Mouse (Mus musculus) limb, embryonic 13.5 days (tissue): ENCODE results near the gene Rrp1. TPM values are rescaled to one million over a fixed set of nuclear protein-coding genes. Genes with fewer than 3 reads are reported as not detected.
"Not testable (repeated sequence)": the region's sequence is repeated elsewhere in the genome, so short reads cannot be mapped to it uniquely, and the experiment has no call there.

Experiments
- ATAC-seq: fragments of 200-750 bp; cut with Nextera tagmentation; 2 replicates; pipeline ENCODE4 v1.8.0; 2017; ENCODE audit warnings: low read depth, moderate number of reproducible peaks, moderate TSS enrichment; ENCODE audit not compliant: low FRiP score
- H3K27ac ChIP-seq: fragments of 300-500 bp; sonication (generic); 2 replicates; pipeline ENCODE4 v1.5.1; 2015; ENCODE audit warnings: inconsistent platforms, mild to moderate bottlenecking, moderate library complexity
- H3K27me3 ChIP-seq: fragments of 300-500 bp; sonication (generic); 2 replicates; pipeline ENCODE4 v1.6.1; 2015; ENCODE audit warnings: mild to moderate bottlenecking, inconsistent platforms
- H3K36me3 ChIP-seq: fragments of 300-500 bp; sonication (generic); 2 replicates; pipeline ENCODE4 v1.6.1; 2015; ENCODE audit warnings: inconsistent platforms, mild to moderate bottlenecking, moderate library complexity
- H3K4me1 ChIP-seq: fragments of 300-500 bp; sonication (generic); 2 replicates; pipeline ENCODE4 v1.6.1; 2015; ENCODE audit warnings: inconsistent platforms
- H3K4me2 ChIP-seq: fragments of 300-500 bp; sonication (generic); replicated peaks from 2 replicates; pipeline ENCODE4 v1.6.1; 2015; ENCODE audit warnings: inconsistent platforms, mild to moderate bottlenecking, moderate library complexity
- H3K4me3 ChIP-seq: fragments of 300-500 bp; sonication (generic); 2 replicates; pipeline ENCODE4 v1.5.1; 2015; ENCODE audit warnings: moderate library complexity, mild to moderate bottlenecking, inconsistent platforms
- H3K9ac ChIP-seq: fragments of 300-500 bp; sonication (generic); 2 replicates; pipeline ENCODE4 v1.6.1; 2015; ENCODE audit warnings: mild to moderate bottlenecking, inconsistent platforms
- H3K9me3 ChIP-seq: fragments of 300-500 bp; sonication (generic); 2 replicates; pipeline ENCODE4 v1.6.1; 2016; ENCODE audit warnings: inconsistent platforms
- WGBS: fragments of 180-500 bp; shearing (Covaris S2); methylation state at CpG from one replicate; pipeline ENCODE4 v1.1.7; 2015; 5-methylcytosine and 5-hydroxymethylcytosine counted together
- polyA plus RNA-seq: library from polyadenylated mRNA; unstranded; fragments of >200 nt; fragmentation: Nextera tagmentation; extraction: Ambion mirVana; gene quantifications from 2 replicates; pipeline ENCODE4 v1.2.1, GENCODE M21; 2015

Rrp1 gene
- polyA plus RNA-seq, 1 experiment from 2014 or later, result 326 TPM

DNA sequence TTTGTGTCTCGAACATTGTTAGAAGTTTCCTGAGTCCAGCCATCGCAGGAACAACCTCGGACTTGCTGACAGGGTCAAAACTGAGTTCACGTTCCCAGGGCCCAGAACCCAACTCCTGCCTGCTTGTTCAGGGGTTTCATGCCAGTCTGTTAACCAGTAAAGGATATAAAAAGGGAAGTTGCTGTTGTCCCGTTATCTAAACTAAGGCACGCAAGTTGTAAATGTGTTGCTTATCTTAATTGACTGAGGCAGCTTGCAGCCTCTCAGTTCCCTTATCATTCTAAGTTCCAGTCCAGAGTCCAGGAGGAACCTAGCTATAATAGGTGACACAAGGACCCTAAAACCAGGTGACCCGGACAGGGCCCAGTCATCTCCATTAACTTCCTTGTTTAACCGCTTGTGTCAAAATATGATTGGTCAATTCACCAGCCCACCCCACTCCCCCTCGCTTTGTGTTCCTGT lies 46.0 kb downstream of the Rrp1 start:
- H3K9me3 ChIP-seq, result 0 out of 2 replicates have a peak, but pooled peaks cover 4% of the 10 kb centered on the region
- no peaks in the 10 kb centered on the region for H3K27me3 ChIP-seq
- no peak overlapping the region for H3K27ac ChIP-seq
- H3K4me1 ChIP-seq, result peaks cover 9% of the 10 kb centered on the region; the same call in 1 of the 2 replicates
- ATAC-seq, result no peak
- H3K36me3 ChIP-seq, result no peaks in the 10 kb centered on the region
- no peak overlapping the region for H3K9ac ChIP-seq
- no peak overlapping the region for H3K4me3 ChIP-seq
- no peak overlapping the region for H3K4me2 ChIP-seq
- 45% methylated on average over 9 of the region's 9 CpGs for WGBS

DNA sequence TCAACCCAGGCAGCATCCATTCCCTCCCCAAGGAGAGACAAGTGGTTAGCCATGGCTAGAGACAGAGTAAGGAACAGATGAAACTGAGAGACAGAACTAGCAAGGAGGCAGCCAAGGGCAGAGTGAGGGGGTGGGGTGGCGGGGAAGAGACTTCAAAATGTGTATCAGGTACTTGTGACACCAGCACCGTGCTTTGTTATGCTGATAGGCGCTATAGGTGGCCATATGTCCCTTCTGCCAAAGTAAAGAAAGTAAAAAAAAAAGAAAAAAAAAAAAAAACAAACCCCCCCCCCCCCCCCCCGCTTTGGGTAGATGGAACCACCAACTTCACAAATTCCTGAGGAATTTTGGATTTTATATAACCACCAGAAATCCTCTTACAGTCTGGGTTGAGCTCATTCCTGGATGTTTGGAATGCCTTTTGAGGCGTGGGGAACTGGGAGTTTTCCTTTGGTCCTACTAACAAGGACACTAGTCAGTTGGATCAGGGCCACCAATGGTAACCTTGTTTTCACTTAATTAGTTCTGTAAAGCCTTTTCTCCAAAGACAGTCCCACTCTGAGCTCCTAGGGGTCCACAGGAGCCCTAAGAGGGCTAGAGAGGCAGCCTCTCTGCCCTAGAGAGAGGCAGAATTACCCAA lies 46.5 kb downstream of the Rrp1 start:
- H3K9me3 ChIP-seq, result 0 out of 2 replicates have a peak, but pooled peaks cover 4% of the 10 kb centered on the region
- no peaks in the 10 kb centered on the region for H3K27me3 ChIP-seq
- H3K4me3 ChIP-seq, result no peak overlapping the region
- peaks cover 9% of the 10 kb centered on the region; the same call in 1 of the 2 replicates for H3K4me1 ChIP-seq
- 38% methylated on average over 5 of the region's 5 CpGs for WGBS
- H3K4me2 ChIP-seq, result no peak overlapping the region
- no peak overlapping the region for H3K9ac ChIP-seq
- ATAC-seq, result no peak; the same call in 1 of the 2 replicates
- H3K27ac ChIP-seq, result no peak overlapping the region
- no peaks in the 10 kb centered on the region for H3K36me3 ChIP-seq

DNA sequence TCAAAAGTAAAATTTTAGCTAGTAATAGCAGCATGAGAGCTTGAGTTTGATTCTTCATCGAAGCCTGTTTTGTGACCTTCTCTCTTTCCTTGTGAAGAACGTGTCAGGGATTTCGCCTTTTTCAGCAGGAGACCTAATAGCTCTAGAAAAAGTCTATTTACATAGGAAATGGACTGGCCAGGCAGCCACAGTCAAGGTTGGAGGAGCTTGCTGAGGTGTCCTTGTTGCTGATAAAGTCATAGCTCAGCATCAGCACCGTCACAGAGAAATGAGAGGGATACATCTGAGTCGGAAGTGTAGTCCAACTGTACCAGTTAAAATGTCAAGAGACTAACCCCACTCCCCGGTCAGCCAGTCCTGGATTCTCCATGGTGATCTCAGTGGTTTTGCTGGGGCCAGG lies 47.3 kb downstream of the Rrp1 start:
- H3K4me1 ChIP-seq, result peaks cover 10% of the 10 kb centered on the region
- H3K9ac ChIP-seq, result no peak overlapping the region
- no peaks in the 10 kb centered on the region for H3K36me3 ChIP-seq
- no peaks in the 10 kb centered on the region for H3K27me3 ChIP-seq
- H3K9me3 ChIP-seq, result 0 out of 2 replicates have a peak, but pooled peaks cover 3% of the 10 kb centered on the region
- WGBS, result 84% methylated on average over 6 of the region's 6 CpGs
- H3K27ac ChIP-seq, result no peak overlapping the region
- ATAC-seq, result no peak
- H3K4me3 ChIP-seq, result no peak overlapping the region
- no peak overlapping the region for H3K4me2 ChIP-seq

DNA sequence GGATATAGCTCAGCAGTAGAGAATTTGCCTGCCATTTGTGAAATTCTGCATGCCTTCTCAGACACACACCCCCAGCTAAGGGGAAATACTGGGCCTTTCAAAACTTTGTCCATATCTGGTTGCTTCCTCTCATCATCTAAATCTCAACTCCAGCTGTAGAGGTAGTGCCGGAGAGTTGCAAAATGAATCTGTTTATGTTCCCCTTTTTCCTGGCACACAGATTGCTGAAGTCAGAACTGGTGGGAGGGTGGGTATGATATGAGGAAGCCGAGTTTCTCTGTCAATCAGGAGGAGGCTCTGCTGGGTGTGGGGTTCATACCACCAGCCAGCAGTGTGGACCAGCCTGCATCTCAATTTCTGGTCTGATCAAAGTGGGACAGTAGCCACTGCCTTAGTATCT lies 48.7 kb downstream of the Rrp1 start:
- Histone ChIP-seq H3K27ac (no peak overlapping the region), H3K4me2 (no peak overlapping the region)
- 81% methylated on average over 2 of the region's 2 CpGs for WGBS

DNA sequence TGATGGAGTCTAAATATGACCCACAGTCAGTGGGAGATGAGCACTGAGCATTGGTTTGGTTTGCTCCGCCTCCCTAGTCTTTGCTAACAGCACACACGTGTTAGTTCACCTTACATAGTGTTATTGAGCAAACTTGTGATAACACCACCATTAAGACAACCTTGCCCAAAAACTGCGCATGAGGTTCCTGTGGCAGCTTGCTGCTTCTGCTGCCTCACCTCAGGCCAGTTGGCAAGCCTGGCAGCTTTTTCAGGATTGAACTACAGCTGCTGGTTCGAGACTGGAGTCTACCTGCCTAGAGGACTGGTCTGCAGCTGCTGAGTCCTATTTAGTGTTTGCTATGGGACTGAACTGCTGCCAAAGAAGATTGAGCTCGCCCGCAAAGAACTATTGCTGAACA lies 49.5 kb downstream of the Rrp1 start:
- Histone ChIP-seq H3K36me3 (no peaks in the 10 kb centered on the region), H3K4me3 (no peak overlapping the region), H3K27me3 (no peaks in the 10 kb centered on the region), H3K4me2 (no peak overlapping the region), H3K9me3 (no peaks in the 10 kb centered on the region), H3K4me1 (peaks cover 16% of the 10 kb centered on the region), H3K27ac (no peak overlapping the region), H3K9ac (no peak overlapping the region)
- WGBS, result 88% methylated on average over 6 of the region's 6 CpGs
- ATAC-seq, result no peak

More for the DNA sequence above, 48.7 kb downstream of the Rrp1 start:
- no peaks in the 10 kb centered on the region for H3K27me3 ChIP-seq
- H3K9ac ChIP-seq, result no peak overlapping the region
- H3K4me1 ChIP-seq, result peaks cover 16% of the 10 kb centered on the region
- H3K9me3 ChIP-seq, result no peaks in the 10 kb centered on the region
- ATAC-seq, result no peak
- no peak overlapping the region for H3K4me3 ChIP-seq
- H3K36me3 ChIP-seq, result no peaks in the 10 kb centered on the region

DNA sequence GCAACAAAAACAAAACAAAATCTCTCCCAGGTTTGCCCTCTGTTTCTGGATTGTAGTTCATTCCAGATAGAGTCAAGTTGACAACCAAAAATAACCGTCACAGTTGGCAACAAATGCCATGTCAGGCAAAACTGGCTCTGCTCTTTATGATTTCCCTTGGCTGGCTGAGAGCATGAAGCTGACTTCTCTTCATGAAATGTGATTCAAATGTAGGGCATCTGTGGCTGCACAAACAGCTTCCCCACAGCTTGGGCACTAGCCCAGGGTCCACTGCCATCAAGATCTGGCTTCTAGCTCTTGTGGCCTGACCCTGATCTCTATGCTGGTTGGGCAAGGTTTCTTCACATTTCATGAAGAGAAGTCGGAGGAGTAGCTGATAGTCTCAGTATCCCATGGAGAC lies 50.9 kb downstream of the Rrp1 start:
- 85% methylated on average over 2 of the region's 2 CpGs for WGBS
- H3K4me1 ChIP-seq, result peaks cover 16% of the 10 kb centered on the region
- H3K4me3 ChIP-seq, result no peak overlapping the region
- no peak overlapping the region for H3K27ac ChIP-seq
- no peak overlapping the region for H3K4me2 ChIP-seq
- no peaks in the 10 kb centered on the region for H3K27me3 ChIP-seq
- H3K36me3 ChIP-seq, result no peaks in the 10 kb centered on the region
- no peak overlapping the region for H3K9ac ChIP-seq
- no peak for ATAC-seq
- no peaks in the 10 kb centered on the region for H3K9me3 ChIP-seq

DNA sequence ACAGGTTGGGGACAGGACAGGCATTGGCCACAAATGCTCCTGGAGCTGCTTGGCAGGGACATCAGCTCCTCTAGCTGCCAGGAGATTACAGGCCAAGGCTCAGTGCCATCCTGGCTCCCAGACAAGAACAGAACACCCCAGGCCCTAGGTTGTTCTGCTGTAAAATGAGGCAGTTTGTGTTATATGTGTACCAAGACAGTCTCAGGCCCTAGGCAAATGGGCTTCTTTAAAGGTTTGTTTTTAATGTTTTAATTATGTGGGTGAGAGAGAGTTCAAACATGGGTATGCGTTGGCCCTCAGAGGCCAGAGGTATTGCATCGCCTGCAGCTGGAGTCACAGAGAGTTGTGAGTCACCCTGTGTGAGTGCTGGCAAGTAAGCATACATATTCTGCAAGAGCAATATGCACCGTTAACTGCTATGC lies 52.5 kb downstream of the Rrp1 start:
- Histone ChIP-seq H3K36me3 (no peaks in the 10 kb centered on the region), H3K4me1 (peaks cover 15% of the 10 kb centered on the region), H3K27ac (no peak overlapping the region; the same call in 1 of the 2 replicates), H3K9ac (no peak overlapping the region), H3K4me3 (no peak overlapping the region), H3K9me3 (no peaks in the 10 kb centered on the region), H3K4me2 (no peak overlapping the region), H3K27me3 (no peaks in the 10 kb centered on the region)
- no peak; the same call in 1 of the 2 replicates for ATAC-seq
- 24% methylated on average over 3 of the region's 3 CpGs for WGBS

DNA sequence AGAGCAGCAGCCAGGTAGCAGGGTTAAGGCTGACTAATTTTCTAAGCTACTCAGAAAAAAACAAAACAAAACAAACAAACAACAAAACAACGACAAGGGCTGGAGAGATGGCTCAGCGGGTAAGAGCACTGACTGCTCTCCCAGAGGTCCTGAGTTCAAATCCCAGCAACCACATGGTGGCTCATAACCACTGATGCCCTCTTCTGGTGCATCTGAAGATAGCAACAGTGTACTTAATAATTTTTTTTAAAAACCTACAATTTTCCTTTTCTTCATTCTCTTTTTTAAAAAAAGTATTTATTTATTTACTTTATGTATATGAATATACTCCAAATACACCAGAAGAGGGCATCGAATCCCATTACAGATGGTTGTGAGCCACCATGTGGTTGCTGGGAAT lies 53.8 kb downstream of the Rrp1 start:
- peaks cover 15% of the 10 kb centered on the region for H3K4me1 ChIP-seq
- H3K36me3 ChIP-seq, H3K27ac ChIP-seq, H3K27me3 ChIP-seq, H3K4me2 ChIP-seq, H3K9me3 ChIP-seq, H3K4me3 ChIP-seq, ATAC-seq, H3K9ac ChIP-seq: not testable (repeated sequence)
- WGBS, result 86% methylated on average over 3 of the region's 3 CpGs

DNA sequence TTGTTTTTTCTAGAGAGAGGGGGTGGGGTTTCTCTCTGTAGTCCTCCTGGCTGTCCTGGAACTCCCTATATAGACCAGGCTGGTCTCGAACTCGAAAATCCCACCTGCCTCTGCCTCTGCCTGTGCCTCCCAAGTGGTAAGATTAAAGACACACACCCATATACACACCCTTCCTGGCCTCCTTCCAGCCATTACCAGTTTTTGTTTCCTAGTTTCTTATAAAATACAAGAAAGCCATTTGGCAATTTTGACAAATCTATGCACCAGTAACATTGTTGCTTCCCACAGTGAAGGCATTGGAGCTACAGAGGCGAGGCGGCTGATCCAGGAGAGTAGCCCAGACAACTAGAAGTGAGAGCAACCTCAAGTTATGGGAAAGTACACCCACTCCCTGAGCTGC lies 54.6 kb downstream of the Rrp1 start:
- Histone ChIP-seq H3K9ac (no peak overlapping the region), H3K27me3 (peaks cover under 1% of the 10 kb centered on the region; the same call in 1 of the 2 replicates), H3K36me3 (no peaks in the 10 kb centered on the region), H3K4me2 (no peak overlapping the region), H3K9me3 (no peaks in the 10 kb centered on the region), H3K4me1 (peaks cover 17% of the 10 kb centered on the region), H3K27ac (no peak overlapping the region), H3K4me3 (no peak overlapping the region)
- no peak for ATAC-seq
- WGBS, result 78% methylated on average over 4 of the region's 4 CpGs

DNA sequence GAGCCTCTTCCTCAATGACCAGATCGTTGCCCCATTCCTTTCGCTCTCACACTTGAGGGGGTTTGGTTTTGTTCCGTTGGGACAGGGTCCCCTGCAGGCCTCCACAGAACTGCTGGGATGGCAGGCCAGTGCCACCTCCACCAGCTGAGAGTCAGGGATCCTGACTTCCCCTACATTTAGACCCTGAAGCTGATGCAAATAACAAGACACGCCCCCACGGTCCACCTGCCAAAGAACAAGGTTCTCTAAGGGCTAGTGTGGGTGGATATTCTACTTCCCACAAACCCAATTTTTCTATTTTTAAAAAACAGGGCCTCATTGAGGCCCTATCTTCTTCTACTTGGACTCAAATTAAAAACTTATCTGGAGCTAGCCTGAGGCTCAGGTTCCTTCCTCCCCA lies 55.1 kb downstream of the Rrp1 start:
- Histone ChIP-seq H3K27ac (no peak overlapping the region), H3K27me3 (peaks cover 5% of the 10 kb centered on the region; the same call in 1 of the 2 replicates), H3K9me3 (no peaks in the 10 kb centered on the region), H3K4me1 (peaks cover 22% of the 10 kb centered on the region), H3K36me3 (no peaks in the 10 kb centered on the region), H3K9ac (no peak overlapping the region), H3K4me2 (no peak overlapping the region), H3K4me3 (no peak overlapping the region)
- ATAC-seq, result no peak
- WGBS, result 87% methylated on average over 5 of the region's 5 CpGs

DNA sequence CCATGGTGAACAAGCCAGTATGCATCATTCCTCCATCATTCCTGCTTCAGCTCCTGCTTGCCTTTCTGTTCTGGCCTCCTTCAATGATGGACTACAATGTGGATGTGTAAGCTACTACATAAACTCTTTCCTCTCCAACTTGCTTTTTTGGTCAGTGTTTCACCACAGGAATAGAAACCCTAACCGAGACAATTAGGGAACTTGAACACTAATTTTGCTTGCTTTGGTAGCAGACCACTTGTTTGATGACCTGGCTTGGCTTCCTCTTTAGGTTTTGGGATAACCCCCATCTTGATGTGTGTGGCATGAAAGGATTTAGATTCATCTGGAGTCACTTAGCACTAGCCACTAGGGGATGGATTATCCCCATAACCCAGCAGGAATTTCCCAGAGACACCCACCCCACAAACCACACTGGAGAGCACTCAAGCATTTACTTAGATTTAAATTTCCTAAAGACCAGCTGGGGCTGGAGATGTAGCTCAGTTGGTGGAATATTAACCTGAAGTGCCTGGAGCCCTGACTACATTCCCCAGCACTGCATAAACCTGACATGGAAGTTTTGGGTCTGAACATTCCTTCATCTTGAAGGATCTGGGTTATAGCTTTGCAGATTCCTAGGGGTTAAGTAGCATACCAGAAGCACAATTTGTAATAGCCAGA lies 56.8 kb downstream of the Rrp1 start:
- Histone ChIP-seq H3K9ac (no peak overlapping the region), H3K36me3 (no peaks in the 10 kb centered on the region), H3K27ac (no peak overlapping the region), H3K4me3 (no peak overlapping the region), H3K4me2 (no peak overlapping the region), H3K4me1 (peaks cover 32% of the 10 kb centered on the region), H3K27me3 (peaks cover 5% of the 10 kb centered on the region; the same call in 1 of the 2 replicates), H3K9me3 (no peaks in the 10 kb centered on the region)
- no peak for ATAC-seq
- 30% methylated on average over 1 of the region's 1 CpGs for WGBS

DNA sequence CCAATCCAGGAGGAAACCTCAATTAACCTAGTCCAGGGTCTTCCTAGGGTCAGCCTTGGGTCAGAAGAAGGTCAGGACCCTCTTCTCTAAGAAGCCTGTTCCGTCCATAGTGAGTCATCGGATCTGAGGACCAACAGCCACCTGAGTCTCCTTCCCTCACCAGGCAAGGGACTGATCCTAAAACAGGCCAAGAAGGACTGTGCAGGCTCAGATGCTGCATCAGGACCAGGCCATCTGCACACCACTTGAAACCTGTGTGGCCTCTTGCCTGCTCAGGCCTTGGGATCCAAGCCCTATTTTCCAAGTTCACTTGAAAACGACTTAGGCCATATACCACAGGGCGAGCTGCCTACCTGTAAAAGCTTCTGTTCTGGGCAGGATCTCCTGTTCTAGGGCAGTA lies 59.6 kb downstream of the Rrp1 start:
- Histone ChIP-seq H3K36me3 (peaks cover 1% of the 10 kb centered on the region; the same call in 1 of the 2 replicates), H3K27me3 (peaks cover 5% of the 10 kb centered on the region; the same call in 1 of the 2 replicates), H3K9ac (peak overlapping the region; percentile 95; the same call in 1 of the 2 replicates), H3K4me3 (0 out of 2 replicates have a peak overlapping the region, but pooled peaks have one; percentile 86), H3K27ac (no peak overlapping the region), H3K9me3 (no peaks in the 10 kb centered on the region), H3K4me1 (peaks cover 36% of the 10 kb centered on the region), H3K4me2 (peak overlapping the region; percentile 83; the same call in 1 of the 2 replicates)
- ATAC-seq, result no peak
- WGBS, result 39% methylated on average over 4 of the region's 4 CpGs
